Mouse (Mus musculus) hindbrain, embryonic 16.5 days (tissue): Measurements from ENCODE around the gene Ilk. TPM values are rescaled to one million over a fixed set of nuclear protein-coding genes. Genes with fewer than 3 reads are reported as not detected.

Source experiments
- ATAC-seq: fragments of 200-750 bp; cut with Nextera tagmentation; 2 replicates; pipeline ENCODE4 v1.8.0; 2017; ENCODE audit warnings: moderate TSS enrichment, moderate library complexity
- H3K27ac ChIP-seq: fragments of 300-500 bp; sonication (generic); 2 replicates; pipeline ENCODE4 v1.5.1; 2014; ENCODE audit warnings: low read depth, mild to moderate bottlenecking, control low read depth, low read length, moderate library complexity
- H3K27me3 ChIP-seq: fragments of 300-500 bp; sonication (generic); replicated peaks from 2 replicates; pipeline ENCODE4 v1.6.1; 2014; ENCODE audit warnings: low read length; ENCODE audit not compliant: control insufficient read depth, insufficient read depth
- H3K36me3 ChIP-seq: fragments of 300-500 bp; sonication (generic); 2 replicates; pipeline ENCODE4 v1.6.1; 2014; ENCODE audit warnings: mild to moderate bottlenecking, low read length, moderate library complexity, mixed read lengths; ENCODE audit not compliant: control insufficient read depth, insufficient read depth
- H3K4me1 ChIP-seq: fragments of 300-500 bp; sonication (generic); 2 replicates; pipeline ENCODE4 v1.6.1; 2014; ENCODE audit warnings: low read depth, low read length; ENCODE audit not compliant: control insufficient read depth, insufficient read depth
- H3K4me2 ChIP-seq: fragments of 300-500 bp; sonication (generic); 2 replicates; pipeline ENCODE4 v1.6.1; 2014; ENCODE audit warnings: mild to moderate bottlenecking, low read length, control low read depth, moderate library complexity
- H3K4me3 ChIP-seq: fragments of 300-500 bp; sonication (generic); 2 replicates; pipeline ENCODE4 v1.5.1; 2014; ENCODE audit warnings: mild to moderate bottlenecking, low read length, control low read depth, moderate library complexity
- H3K9ac ChIP-seq: fragments of 300-500 bp; sonication (generic); 2 replicates; pipeline ENCODE4 v1.6.1; 2014; ENCODE audit warnings: low read depth, mild to moderate bottlenecking, control low read depth, low read length, moderate library complexity
- H3K9me3 ChIP-seq: fragments of 300-500 bp; sonication (generic); 2 replicates; pipeline ENCODE4 v1.6.1; 2014; ENCODE audit warnings: mild to moderate bottlenecking, low read length, moderate library complexity; ENCODE audit not compliant: control insufficient read depth
- WGBS: fragments of 180-500 bp; shearing (Covaris S2); extraction: QIAGEN DNeasy Blood & Tissue Kit; methylation state at CpG from one replicate; pipeline ENCODE4 v1.1.7; 2014; 5-methylcytosine and 5-hydroxymethylcytosine counted together
- polyA plus RNA-seq: library from polyadenylated mRNA; unstranded; fragments of >200 nt; fragmentation: Nextera tagmentation; extraction: Ambion mirVana; gene quantifications from 2 replicates; pipeline ENCODE4 v1.2.1, GENCODE M21; 2015

Gene Ilk
- polyA plus RNA-seq, 1 experiment from 2014 or later, result 172 TPM

- ATAC-seq, result no peak
- Histone ChIP-seq H3K36me3 (peaks cover 45% of the 10 kb centered on the region), H3K9ac (no peak overlapping the region), H3K9me3 (no peaks in the 10 kb centered on the region), H3K27ac (no peak overlapping the region), H3K4me3 (no peak overlapping the region), H3K4me2 (no peak overlapping the region), H3K4me1 (peaks cover 5% of the 10 kb centered on the region), H3K27me3 (no peaks in the 10 kb centered on the region)
- WGBS, result 93% methylated on average over 10 of the region's 10 CpGs
These were observed 16.9 kb downstream of the Ilk start for GRCm38 (mm10) chr7:105753281-105753680.

GRCm38 (mm10) chr7:105761813-105762484 lies 25.6 kb downstream of the Ilk start:
- peaks cover 74% of the 10 kb centered on the region for H3K36me3 ChIP-seq
- no peaks in the 10 kb centered on the region; the same call in 1 of the 2 replicates for H3K4me1 ChIP-seq
- no peak overlapping the region for H3K4me3 ChIP-seq
- no peaks in the 10 kb centered on the region for H3K27me3 ChIP-seq
- no peaks in the 10 kb centered on the region for H3K9me3 ChIP-seq
- H3K9ac ChIP-seq, result no peak overlapping the region
- WGBS, result 26% methylated on average over 51 of the region's 51 CpGs
- H3K27ac ChIP-seq, result no peak overlapping the region; the same call in 1 of the 2 replicates
- no peak for ATAC-seq
- no peak overlapping the region for H3K4me2 ChIP-seq

- WGBS, result 27% methylated on average over 54 of the region's 55 CpGs
- no peak overlapping the region for H3K9ac ChIP-seq
- H3K4me1 ChIP-seq, result peaks cover 5% of the 10 kb centered on the region
- no peaks in the 10 kb centered on the region for H3K27me3 ChIP-seq
- H3K4me2 ChIP-seq, result no peak overlapping the region
- H3K4me3 ChIP-seq, result no peak overlapping the region
- no peaks in the 10 kb centered on the region for H3K9me3 ChIP-seq
- no peak overlapping the region for H3K27ac ChIP-seq
- no peak for ATAC-seq
- H3K36me3 ChIP-seq, result peaks cover 66% of the 10 kb centered on the region
These were observed 26.3 kb downstream of the Ilk start for GRCm38 (mm10) chr7:105762517-105763270.

GRCm38 (mm10) chr7:105764331-105764730 lies 27.9 kb downstream of the Ilk start:
- WGBS, result 81% methylated on average over 11 of the region's 11 CpGs
- no peak overlapping the region for H3K27ac ChIP-seq
- peaks cover 17% of the 10 kb centered on the region for H3K4me1 ChIP-seq
- ATAC-seq, result no peak
- H3K9ac ChIP-seq, result no peak overlapping the region
- no peak overlapping the region for H3K4me2 ChIP-seq
- no peak overlapping the region for H3K4me3 ChIP-seq
- H3K9me3 ChIP-seq, result no peaks in the 10 kb centered on the region
- peaks cover 55% of the 10 kb centered on the region for H3K36me3 ChIP-seq
- H3K27me3 ChIP-seq, result no peaks in the 10 kb centered on the region

GRCm38 (mm10) chr7:105767729-105768165 lies 31.4 kb downstream of the Ilk start:
- Histone ChIP-seq H3K4me3 (no peak overlapping the region), H3K4me2 (peak overlapping the region; percentile 3; the same call in 1 of the 2 replicates), H3K27me3 (no peaks in the 10 kb centered on the region), H3K9me3 (no peaks in the 10 kb centered on the region), H3K36me3 (peaks cover 52% of the 10 kb centered on the region), H3K4me1 (peaks cover 25% of the 10 kb centered on the region), H3K9ac (no peak overlapping the region), H3K27ac (peak overlapping the region; percentile 57; the same call in 1 of the 2 replicates)
- ATAC-seq, result peak; percentile 78
- WGBS, result 10% methylated on average over 6 of the region's 6 CpGs

- Histone ChIP-seq H3K27me3 (no peaks in the 10 kb centered on the region), H3K36me3 (peaks cover 33% of the 10 kb centered on the region), H3K27ac (no peak overlapping the region), H3K4me1 (peaks cover 29% of the 10 kb centered on the region), H3K4me3 (no peak overlapping the region), H3K9ac (no peak overlapping the region), H3K9me3 (no peaks in the 10 kb centered on the region), H3K4me2 (no peak overlapping the region)
- 84% methylated on average over 3 of the region's 3 CpGs for WGBS
- no peak for ATAC-seq
These were observed 33.6 kb downstream of the Ilk start for GRCm38 (mm10) chr7:105769959-105770358.

GRCm38 (mm10) chr7:105772331-105772730 lies 35.9 kb downstream of the Ilk start:
- H3K36me3 ChIP-seq, result peaks cover 25% of the 10 kb centered on the region
- 97% methylated on average over 15 of the region's 15 CpGs for WGBS
- H3K9me3 ChIP-seq, result no peaks in the 10 kb centered on the region
- H3K4me1 ChIP-seq, result peaks cover 37% of the 10 kb centered on the region
- H3K27me3 ChIP-seq, result no peaks in the 10 kb centered on the region
- ATAC-seq, result no peak
- H3K27ac ChIP-seq, result no peak overlapping the region
- H3K4me2 ChIP-seq, result no peak overlapping the region
- no peak overlapping the region for H3K4me3 ChIP-seq
- H3K9ac ChIP-seq, result no peak overlapping the region

GRCm38 (mm10) chr7:105773041-105773440 lies 36.6 kb downstream of the Ilk start:
- no peak overlapping the region for H3K4me3 ChIP-seq
- no peaks in the 10 kb centered on the region for H3K27me3 ChIP-seq
- H3K27ac ChIP-seq, result 0 out of 2 replicates have a peak overlapping the region, but pooled peaks have one; percentile 8
- H3K9ac ChIP-seq, result no peak overlapping the region
- ATAC-seq, result 0 out of 2 replicates have a peak, but pooled peaks have one; percentile 5
- H3K36me3 ChIP-seq, result peaks cover 25% of the 10 kb centered on the region
- H3K4me2 ChIP-seq, result no peak overlapping the region
- peaks cover 37% of the 10 kb centered on the region for H3K4me1 ChIP-seq
- H3K9me3 ChIP-seq, result no peaks in the 10 kb centered on the region
- 84% methylated on average over 5 of the region's 5 CpGs for WGBS

GRCm38 (mm10) chr7:105774661-105775060 lies 38.3 kb downstream of the Ilk start:
- H3K4me1 ChIP-seq, result peaks cover 44% of the 10 kb centered on the region
- WGBS, result 28% methylated on average over 8 of the region's 8 CpGs
- no peak overlapping the region for H3K27ac ChIP-seq
- peaks cover 27% of the 10 kb centered on the region for H3K36me3 ChIP-seq
- H3K4me3 ChIP-seq, result no peak overlapping the region
- no peaks in the 10 kb centered on the region for H3K9me3 ChIP-seq
- ATAC-seq, result no peak
- H3K9ac ChIP-seq, result no peak overlapping the region
- no peak overlapping the region for H3K4me2 ChIP-seq
- H3K27me3 ChIP-seq, result no peaks in the 10 kb centered on the region
